Mouse (Mus musculus) kidney, adult 11 months (tissue): Measurements from ENCODE around the gene Znfx1.

ENCODE experiments used
- DNase-seq: peaks from one replicate; pipeline ENCODE4 v3.0.0; 2022

Gene Znfx1

DNA sequence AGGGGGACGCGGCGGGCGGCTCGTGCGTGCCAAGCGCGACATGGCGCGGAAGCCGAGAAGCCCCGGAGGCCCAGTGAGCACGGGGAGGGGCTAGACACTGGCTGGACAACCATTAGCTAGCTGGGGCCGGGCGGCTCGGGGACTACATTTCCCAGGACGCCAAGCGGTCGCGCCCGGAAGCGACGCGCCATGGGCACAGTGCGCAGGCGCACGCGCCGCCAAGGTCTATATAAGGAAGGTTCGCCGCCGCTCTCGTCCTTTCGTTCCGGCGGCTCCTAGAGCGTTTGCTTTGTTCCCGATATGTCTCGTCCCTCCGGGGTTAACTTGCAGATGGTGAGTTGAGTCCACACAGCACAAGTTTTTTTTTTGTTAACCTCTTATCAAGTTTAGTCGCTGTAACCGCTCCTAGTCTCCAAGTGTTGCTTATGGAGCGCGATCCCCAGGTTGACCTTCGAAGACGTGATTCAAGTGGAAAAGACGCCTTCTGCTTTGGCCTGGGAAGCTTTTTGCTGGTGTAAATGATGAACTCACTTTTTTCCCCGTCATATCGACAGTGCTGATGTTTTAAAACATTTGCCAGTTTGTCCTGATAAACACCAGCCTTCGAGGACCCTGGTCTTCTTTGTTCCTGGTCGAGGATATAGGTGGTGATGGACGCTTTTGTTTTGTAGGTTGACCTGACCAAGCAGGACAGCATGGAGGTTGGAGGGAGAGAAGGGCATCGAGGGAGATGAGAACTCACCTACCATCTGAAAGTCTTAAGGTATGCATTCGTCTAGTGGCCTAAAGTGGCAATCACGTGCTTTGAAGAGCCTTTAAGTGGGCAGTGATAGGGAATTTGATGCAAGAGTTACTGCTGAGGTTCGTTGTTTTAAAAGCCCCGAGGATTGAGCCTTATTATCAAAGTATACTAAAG lies at the start of gene Znfx1:
Znfx1 (minus strand) TSS at position 51 of the 916 bp plus-strand sequence.
- peak; percentile 96 for DNase-seq

DNA sequence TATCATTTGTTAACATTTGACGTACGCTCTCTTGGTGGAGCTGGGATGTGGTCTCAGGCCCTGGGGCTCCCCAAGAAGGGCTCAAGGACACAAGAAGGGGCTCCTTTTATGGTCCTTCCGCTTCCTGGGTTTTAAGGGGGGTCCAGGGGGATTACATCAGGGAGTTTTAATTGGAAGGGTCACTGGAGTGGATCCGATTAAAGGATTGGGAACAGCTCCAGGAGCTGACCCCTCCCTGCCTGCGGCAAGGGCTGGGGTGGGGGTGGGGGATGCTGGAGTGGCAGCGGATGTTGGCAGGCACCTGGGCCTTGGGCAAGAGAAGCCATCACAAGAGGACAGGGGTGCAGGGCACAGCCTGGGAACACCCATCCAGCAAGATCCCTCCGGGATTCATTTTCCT lies 49.4 kb upstream of the Znfx1 start:
- no peak for DNase-seq

DNA sequence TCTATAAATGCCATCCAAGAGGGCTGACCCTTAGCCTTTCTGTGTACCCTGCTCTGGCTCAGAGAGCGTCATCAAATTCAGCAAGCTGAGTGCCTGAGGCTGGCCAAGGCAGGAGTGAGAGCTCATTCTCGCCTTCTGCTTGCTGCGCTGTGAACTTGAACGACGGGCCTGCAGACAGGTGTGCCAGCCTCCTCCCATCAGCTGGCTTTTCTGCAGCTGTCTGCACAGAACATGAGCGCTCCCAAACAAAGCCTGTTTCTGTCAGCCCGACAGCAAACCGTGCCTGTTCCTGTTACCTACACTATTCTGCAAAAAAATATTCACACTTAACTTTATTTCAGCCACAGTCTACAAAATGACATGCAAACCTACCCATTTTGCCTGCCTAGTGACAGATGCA lies 46.7 kb upstream of the Znfx1 start:
- DNase-seq, result no peak

DNA sequence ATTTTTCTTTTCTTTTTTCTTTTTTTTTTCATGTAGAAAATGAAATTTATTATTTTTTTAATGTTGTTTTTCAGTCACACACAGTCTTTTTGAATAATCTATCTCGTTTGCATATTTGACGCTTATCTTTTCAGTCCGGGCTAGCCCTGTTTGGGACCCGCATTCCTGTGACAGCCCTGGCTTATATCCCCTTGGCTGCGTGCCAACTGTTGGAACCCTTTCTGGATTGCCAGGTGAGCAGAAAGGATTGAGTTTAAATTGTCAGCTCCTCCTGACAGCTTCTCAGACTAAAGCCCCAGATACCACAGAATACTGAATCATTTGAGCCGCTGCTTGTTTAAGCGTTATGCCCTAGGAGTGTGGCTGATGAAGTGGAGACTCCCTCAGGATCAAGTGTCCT lies 40.7 kb upstream of the Znfx1 start:
- no peak for DNase-seq

DNA sequence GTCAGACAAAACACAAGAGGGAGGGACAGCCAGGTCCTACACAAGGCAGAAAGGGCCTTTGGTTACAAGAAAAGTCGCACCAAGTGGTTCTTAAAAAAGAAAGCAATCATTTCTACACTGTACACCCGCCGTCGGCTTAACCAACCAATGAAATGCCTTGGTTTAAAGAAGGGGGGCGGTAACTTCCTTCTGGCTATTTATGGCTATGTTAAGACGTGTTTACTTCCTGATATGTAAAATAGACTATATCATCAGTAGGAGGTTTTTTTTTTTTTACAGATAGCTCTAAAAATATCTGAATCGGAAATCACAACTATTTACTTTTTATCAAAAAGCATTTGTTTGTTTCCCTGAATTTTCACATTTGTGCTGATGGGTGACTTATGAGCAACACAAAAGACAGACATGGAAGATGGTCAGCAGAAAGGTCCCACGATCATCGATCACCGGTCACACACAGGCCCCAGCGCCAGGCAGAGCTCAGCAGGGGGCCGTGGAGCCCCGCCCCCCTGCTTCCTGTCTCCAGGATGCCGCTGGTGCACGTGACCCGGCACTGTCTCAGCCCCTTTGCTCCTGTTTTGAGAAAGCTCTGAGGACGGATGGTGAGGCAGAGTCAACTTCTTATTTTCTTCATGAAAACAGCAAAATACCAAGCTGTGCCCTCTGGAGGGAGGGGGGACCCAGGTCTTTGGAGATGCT lies 39.1 kb upstream of the Znfx1 start:
- peak; percentile 40 for DNase-seq

DNA sequence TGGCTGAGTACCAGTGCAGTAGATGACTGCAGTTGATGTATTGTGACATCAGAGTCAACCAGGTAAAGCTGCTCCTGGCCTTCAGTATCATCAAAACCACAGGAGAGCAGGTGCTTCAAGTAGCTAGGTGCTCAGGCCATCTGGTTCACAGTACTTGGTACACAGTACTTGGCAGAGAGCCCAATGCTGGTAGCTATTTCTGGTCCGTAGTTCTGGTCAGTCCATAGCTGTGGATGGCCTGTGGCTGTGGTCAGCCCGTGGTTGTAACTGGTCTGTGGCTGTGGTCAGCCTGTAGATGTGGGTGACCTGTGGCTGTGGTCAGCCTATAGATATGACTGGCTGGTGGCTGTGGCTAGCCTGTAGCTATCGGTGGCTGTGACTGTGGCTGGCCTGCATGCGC lies 31.9 kb upstream of the Znfx1 start:
- DNase-seq, result no peak

DNA sequence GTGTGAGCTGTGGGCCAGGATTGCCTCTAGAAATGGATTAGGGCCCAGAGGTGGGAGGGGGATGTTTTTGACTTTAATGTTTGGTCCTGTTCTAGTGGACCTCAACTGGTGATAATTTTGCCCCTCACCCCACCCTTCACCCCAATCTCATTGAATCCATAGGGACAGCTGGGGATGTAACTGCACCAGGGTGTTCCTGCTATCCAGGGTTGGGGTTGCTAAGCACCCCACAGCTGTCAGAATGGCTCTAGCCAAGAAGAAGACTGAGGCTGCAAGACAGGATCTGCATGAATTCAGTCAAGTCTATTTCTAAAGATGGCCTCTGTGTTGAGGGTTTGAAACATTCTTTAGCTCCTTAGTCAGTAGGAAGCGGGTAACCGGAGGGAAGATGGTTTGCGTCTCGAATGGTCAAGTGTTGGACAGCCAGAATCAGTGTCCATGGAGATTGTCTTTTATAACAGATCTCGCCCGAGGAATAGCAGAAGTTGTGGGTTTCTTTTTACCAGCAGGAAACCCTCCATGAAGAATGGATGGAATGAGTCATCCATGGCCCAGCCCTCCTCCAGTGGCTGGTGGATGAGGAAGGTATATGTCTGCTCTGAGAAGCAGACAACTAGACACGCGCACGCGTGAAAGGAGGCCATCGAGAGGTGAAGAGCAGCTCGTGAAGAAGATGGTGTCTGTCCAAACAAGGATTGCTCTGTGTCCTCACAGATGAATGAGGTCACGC lies 30.5 kb upstream of the Znfx1 start:
- DNase-seq, result no peak

DNA sequence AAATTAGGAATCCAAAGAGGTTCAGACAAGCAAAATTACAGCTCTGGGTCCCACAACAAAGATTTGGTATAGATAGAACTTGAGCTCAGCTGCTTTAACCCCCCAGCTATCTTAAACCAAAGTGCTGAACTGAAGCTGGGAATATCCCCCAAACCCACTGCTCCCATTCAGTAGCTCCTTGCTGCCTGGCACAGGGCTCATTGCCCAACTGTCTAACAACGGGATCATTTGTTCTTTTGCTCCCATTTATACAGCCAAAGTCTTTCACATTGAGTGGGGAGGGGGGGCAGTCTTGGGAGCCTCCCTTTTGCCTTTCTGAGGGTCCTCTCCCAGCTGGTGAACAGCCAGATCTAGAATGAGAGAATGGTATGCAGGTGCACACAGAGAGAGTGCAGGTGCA lies 27.5 kb upstream of the Znfx1 start:
- DNase-seq, result no peak

DNA sequence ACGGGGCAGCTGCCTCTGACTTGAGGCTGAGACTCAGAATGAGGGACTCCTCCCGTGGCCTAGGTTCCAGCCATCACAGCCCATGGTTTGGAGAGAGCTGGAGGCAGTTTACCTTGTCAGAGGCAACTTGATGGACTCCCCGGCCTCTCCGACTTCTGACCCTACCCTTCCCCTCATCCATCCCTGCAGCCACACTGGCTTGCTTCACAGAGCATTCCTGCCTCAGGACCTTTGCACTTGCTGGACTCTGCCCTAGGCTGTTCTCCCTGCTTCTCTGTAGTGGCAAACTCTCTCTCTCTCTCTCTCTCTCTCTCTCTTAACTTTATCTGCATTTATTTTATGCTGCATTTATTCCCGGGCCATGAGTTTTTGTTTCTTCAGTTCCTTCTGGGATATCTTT lies 24.0 kb upstream of the Znfx1 start:
- DNase-seq, result peak; percentile 57

DNA sequence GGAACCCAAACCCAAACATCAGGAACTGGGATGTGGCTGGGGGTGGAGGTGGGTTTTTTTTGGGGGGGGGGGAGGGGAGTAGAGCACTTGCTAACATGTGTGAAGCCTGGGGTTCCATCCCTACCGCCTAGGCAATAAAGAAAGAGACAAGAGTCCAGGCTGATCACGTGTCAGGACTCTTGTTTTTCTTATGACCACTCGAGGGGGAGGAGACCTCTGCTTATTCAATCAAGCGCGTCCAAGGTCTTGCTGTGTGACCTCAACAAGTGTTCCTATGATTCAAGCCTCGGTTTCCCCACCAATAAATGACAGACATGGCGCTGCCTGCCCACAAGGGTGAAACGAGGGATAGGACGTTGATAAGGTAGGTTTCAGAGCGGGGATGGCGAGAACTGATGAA lies 23.3 kb upstream of the Znfx1 start:
- DNase-seq, result peak; percentile 50

DNA sequence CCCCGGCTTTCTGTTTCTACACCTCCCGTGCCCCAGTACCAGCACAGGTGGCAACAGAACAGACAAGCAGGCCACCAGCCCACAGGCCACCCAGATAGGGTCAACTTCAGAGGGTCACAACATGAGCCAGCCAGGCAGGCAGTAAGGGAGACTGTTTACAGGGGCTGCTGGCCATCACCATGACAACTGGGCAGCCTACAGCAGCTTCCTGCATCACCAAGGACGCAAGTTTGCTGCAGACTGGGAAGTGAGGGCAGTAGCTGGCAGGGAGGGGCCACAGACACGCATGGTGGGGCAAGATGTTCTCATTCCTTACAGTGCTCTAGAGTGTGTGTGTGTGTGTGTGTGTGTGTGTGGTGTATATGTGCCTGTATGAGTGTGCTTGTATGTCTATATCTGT lies 18.8 kb upstream of the Znfx1 start:
- DNase-seq, result no peak

DNA sequence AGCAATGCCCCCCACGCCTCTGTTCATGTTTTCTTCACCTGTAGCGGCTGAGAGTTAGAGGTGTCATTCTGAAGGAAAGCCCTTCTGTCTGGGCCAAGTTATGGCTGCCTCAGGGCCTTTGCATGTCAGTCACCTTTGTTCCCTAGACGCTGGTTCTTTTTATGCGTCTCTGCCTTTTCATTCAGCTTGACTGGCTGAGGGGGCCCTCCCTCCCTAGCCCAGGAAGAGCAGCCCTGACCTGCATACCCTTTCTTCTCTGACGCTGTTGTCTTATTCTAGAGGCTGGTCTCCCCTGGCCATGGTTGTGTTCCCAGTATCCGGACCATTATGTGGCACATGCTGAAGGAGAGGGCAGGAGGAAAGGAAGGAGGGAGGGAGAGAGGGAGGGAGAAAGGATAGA lies 18.3 kb upstream of the Znfx1 start:
- no peak for DNase-seq

DNA sequence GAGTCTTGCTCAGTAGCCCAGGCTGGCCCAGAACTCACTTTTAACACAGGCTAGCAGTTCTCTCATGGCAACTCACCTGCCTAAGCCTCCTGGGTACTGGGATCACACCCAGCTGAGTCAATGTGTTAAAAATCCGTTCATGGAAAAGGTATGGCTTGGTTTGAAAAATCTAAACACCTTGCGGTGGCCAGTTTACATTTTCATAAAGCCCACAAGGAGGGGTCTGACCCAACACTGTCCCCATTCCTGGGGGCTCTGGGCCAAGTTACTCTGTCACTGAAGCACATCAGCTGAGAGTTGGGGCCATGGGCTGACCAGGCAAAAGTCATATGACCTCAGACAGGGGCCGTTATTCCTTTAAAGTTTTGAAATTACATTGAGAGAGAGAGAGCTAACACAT lies 17.6 kb upstream of the Znfx1 start:
- no peak for DNase-seq

DNA sequence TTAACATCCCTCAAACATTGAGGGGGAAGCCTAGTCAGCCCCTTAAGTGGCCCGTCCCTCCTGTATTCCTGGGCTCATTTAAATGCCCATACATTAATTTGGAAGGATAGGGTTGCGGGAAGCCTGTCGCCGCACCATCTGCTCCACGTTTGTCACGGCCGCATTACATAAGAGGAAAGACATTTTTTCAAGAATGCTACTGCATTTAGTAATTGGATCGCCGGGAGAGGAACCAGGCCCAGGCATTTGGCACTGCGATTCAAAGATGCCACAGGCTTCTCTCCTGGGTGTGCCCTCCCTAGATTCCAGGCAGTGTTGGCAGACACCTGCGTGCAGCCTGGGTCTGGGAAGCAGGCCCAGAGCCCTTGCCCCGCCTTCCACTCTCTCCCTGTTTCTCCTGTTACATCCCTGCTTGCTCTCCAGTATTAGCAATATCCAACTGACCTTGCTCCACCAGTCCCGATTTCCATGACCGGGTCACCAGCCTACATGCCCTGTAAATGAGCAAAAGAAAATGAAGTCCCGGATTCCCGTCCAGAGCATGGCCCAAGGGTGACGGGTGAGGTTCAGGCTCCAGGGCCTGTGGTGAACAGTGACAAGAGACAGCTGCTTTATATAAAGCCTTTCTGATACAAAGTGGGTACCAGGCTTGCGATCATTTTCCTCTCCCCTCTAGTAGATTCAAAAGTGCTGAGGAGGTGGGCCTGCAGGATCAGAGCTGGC lies 16.9 kb upstream of the Znfx1 start:
- no peak for DNase-seq

DNA sequence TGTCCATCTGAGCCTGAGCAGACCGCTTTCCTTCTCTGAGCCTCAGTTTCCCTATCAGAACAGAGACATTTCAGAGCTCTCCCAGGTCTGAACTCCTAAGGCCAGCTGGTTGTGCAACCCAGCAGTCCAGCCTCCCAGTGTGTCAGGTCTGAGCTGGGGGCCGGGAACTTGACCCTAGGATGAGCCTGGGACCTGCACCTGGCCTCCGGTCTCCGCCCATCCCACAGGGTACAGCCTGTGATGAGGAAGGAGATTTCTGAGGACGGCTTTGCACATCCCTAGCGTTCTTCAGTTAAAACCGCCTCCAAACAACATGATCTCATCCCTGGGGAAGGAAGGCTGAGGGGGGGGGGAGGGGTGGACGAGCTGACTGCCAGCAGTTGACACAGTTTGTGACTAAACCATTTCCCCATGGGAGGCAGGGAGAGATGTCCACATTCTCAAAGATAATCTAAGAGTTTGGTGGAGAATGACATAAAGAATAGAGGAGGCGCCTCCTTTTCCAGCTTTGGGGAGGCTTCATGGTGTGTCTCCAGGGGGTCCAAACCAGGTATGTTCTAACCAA lies 16.2 kb upstream of the Znfx1 start:
- DNase-seq, result no peak

DNA sequence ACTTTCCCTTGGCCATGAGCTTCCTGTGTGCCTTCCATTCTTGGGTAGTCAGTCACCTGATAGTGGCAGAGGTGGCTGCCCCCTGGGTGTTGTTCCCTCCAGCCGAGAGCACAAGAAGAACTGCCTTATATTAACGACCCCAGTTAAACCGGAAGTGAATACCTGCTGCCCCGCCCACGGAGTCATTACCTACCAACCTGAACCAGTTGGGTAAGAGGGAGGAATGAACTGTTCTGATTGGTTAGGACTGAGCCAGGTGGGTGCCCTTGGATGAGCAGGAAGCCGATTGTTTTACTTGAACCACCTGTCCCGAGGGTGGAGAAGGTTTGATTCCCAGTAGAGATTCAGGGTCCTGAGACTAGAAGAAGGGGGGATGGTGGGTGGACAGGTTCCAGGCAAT lies 15.7 kb upstream of the Znfx1 start:
- no peak for DNase-seq

DNA sequence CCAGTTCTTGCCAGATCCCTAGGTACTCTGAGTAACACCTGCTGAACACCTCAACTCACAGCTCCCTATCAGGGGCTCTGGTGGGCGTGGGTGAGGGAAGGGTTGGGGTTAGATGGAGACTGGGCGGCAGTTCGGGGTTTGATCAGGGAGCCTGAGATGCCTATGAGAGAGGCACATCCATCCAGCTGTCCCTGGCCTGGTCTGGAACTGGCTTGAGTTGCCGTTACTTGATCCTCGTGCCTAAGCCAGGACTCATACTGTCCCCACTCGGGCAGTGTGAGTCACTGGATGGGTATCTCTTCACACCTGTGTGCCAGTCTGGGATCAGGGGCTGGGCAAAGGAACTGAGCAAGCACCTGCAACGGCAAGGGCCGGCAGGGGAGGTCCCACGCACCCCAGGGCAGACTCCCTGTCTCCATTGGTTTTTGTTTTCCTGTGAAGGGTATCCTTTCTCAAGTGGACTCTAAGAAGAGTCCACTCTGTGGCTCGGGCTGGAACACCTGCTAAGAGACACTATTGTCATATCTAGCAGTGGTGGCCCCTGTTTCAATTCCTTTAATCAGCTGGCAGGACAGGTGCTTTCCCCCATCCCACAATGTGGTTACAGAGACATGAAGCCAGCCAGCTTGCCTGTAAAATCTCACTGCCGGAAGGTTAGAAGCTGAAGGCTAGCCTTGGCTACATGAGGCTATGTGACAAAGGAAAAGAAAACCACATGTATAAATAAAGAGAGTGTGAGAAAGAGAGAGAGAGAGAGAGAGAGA lies 14.6 kb upstream of the Znfx1 start:
- no peak for DNase-seq

DNA sequence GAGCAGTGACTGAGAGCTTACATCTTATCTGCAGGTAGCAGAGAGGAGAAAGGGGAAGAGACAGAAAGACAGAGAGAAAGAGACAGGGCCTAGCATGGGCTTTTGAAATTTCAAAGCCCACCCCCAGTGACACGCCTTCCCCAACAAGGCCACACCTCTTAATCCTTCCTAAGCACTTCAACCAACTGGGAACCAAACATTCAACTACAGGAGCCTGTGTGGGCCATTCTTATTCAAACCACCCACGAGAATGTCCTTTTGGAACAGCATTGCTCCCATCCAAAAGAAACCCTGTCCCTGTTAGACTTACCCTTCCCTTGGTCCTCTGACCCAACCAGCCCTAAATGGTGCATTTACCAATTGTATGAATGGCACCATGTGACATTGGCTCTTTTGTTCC lies 13.9 kb upstream of the Znfx1 start:
- DNase-seq, result no peak

DNA sequence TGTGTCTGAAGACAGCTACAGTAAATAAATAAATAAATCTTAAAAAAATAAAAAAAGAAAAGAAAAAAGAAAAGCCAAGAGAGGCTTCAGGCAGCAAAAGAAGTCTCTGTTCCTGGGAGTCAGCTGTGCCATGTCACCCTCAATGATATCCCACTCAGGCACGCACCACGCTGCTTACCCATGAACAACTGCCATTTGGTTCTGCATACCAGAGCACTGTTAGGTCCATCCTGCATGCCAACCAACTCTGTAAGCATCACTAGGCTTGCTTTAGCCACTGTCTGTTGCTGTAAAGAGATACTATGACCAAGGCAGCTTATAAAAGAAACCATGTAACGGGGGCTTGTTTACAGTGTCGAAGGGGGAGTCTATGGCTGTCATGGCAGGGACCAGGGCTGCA lies 13.5 kb upstream of the Znfx1 start:
- DNase-seq, result no peak

DNA sequence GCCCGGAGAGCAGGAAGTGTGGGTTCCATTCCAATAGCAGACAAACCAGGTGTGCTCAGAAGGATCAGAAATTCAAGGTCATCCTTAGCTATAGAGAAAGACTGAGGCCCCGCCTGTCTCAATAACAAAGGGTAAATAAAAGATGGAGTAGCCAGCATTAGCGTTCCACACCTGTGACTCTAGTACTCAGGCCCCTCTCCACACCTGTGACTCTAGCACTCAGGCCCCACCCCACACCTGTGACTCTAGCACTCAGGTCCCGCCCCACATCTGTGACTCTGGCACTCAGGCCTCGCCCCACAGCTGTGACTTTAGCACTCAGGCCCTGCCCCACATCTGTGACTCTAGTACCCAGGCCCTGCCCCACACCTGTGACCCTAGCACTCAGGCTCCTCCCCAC lies 11.8 kb upstream of the Znfx1 start:
- DNase-seq, result no peak

DNA sequence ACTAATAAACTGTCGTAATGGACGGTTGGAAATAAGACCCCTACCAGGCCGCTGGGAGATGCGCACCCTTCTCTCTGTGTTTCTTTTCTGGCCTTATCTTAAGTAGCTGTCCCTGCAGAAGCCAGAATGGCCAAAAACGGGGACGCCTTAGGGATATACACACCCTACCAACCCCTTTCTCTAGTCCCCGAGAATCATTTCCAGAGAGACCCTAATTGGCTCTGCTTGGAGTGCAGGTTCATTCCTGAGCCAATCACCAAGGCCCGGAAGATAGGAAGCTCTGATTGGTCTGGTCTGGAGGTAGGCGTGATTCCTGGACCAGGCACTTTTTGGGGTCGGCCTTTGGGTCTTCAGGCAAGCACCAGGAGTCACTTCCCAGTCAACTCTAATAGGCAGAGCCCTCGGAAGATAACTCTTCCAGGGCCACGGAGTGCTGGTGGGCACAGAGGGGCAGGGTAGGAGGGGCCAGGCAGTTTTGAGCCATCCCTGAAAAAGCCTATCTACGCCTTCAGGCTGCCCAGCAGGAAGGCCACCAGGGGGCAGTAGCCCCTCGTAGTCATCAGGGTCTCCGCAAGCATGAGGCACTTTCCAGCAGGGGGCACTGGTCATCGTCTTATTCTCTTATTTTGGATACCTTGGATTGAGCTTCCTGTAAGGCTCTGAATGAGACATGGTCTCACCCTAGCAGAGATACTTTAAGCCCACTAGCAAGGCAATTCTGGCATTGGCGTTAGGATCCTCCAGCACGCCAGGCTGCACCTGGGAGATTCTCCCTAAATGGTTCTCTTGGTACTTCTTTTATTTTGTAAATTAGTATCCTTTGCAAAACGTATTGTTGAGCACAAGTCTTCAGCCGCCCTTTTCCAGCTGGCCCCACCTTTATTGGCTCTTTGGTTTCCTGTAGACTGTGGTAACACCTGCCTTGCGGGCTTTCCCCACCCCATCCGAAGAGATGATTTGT lies 9.1 kb upstream of the Znfx1 start:
- DNase-seq, result peak; percentile 92
